In the genomic region with DNA sequence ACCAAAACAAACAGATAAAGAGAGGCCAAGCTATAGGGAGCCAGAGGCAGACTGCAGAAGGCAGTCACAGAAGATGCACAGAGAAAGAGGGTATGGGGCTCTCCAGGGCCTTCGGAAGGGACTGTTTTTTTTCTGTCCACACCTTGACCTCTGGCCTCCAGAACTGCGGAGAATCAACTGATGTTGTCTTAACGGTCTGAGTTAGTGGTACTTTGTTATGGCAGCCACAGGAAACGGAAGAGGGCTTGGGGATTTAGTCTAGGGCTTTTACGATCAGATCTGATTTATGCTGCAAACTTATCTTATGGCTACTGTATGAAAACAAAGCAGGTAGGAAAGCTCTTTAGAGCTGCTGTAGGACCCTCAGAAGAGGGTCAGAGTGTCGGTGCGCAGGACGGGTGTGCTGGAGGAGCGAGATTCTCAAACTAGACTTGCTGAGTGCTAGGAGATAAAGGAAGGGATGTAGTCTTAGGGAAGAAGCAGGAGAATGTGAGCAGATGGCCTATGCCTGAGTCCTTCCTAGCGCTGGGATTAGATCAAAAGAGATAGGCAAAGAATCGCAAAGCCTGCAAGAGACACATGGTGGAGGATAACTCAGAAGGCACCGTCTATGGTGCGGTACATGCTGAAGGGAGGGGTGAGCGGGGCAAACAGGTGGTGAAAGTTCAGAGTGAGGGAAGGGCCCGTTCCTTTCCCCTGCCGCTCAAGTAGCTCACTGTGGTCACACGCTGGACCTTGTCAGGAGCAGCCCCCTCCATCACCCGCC, we compare ENCODE assay signal across 12 mouse cellular contexts. TPM values are rescaled to one million over a fixed set of nuclear protein-coding genes. Genes with fewer than 3 reads are reported as not detected.
DNase-seq lines count a peak whose midpoint lies in the region; ATAC-seq and TF ChIP-seq lines count a peak whose summit lies in the region.
"Had no signal": no experiment of that assay in that cellular context is flagged by ENCODE, and none has a peak within 500 bp of the region (broad histone marks: within the 10 kb centered on the region; RNA-seq: fewer than 3 reads in every experiment).

No protein-coding gene starts in this region.

- H3K4me2 ChIP-seq in kidney, embryonic 16.5 days (replicated peaks; ENCODE audit: low read depth, low read length), result peak overlapping the region; percentile 37
- H3K4me2 ChIP-seq in limb, embryonic 13.5 days (replicated peaks), result peak overlapping the region; percentile 41

- H3K4me1 ChIP-seq in kidney, embryonic 16.5 days (ENCODE audit: insufficient read depth, low read length), result peaks cover 46% of the 10 kb centered on the region
- H3K4me1 ChIP-seq in ES-Bruce4 (ENCODE audit: control insufficient read depth, insufficient read depth, low read length), result peaks cover 8% of the 10 kb centered on the region
- H3K4me1 ChIP-seq in limb, embryonic 13.5 days, result peaks cover 48% of the 10 kb centered on the region

- TF ChIP-seq EP300 in ES-Bruce4 (IDR thresholded peaks at IDR 0.05; ENCODE audit: insufficient read depth, low read depth, low read length), result 0 out of 2 replicates have a peak, but pooled peaks have one; percentile 13

- TF ChIP-seq CTCF in ES-Bruce4 (IDR thresholded peaks at IDR 0.05; ENCODE audit: low read depth, low read length), result no peak

- DNase-seq in kidney, postnatal 4 days, result no peak
- peak; percentile 42 for DNase-seq in brain, adult 2 months (ENCODE audit: low read depth, low spot score)
- no peak for DNase-seq in adrenal gland, adult (ENCODE audit: inconsistent age in 2 of 2, low spot score in 1 of 2)
- DNase-seq in gastrocnemius, adult 18-20 months (ENCODE audit: low spot score), result no peak
- DNase-seq in layer of hippocampus, postnatal 10 days (ENCODE audit: low spot score in 2 of 2), result no peak
- DNase-seq: left cerebral cortex, postnatal 4 days; right cerebral cortex, postnatal 14 days had no signal

- peak overlapping the region; percentile 38 for H3K9ac ChIP-seq in kidney, embryonic 16.5 days (replicated peaks; ENCODE audit: low read length)
- peak overlapping the region; percentile 38 for H3K9ac ChIP-seq in ES-Bruce4 (ENCODE audit: low read depth, poor library complexity, severe bottlenecking)
- no peak overlapping the region for H3K9ac ChIP-seq in limb, embryonic 13.5 days

- H3K27ac ChIP-seq in kidney, embryonic 16.5 days (ENCODE audit: low read length), result peak overlapping the region; percentile 40
- peak overlapping the region; percentile 44; the same call in 1 of the 2 replicates for H3K27ac ChIP-seq in ES-Bruce4 (ENCODE audit: insufficient read depth, low read length)
- no peak overlapping the region for H3K27ac ChIP-seq in limb, embryonic 13.5 days
- H3K27ac ChIP-seq: hindbrain, postnatal 0 days had no signal

- H3K27me3 ChIP-seq in kidney, embryonic 16.5 days (ENCODE audit: insufficient read depth, low read length), result no peaks in the 10 kb centered on the region
- H3K27me3 ChIP-seq in ES-Bruce4 (ENCODE audit: control insufficient read depth, insufficient read depth, low read length, poor library complexity, severe bottlenecking), result no peaks in the 10 kb centered on the region
- H3K27me3 ChIP-seq in limb, embryonic 13.5 days, result no peaks in the 10 kb centered on the region

- no peaks in the 10 kb centered on the region for H3K9me3 ChIP-seq in kidney, embryonic 16.5 days (ENCODE audit: low read length)
- no peaks in the 10 kb centered on the region for H3K9me3 ChIP-seq in ES-Bruce4 (replicated peaks; ENCODE audit: control insufficient read depth, insufficient read depth, low read length, poor library complexity, severe bottlenecking)
- no peaks in the 10 kb centered on the region for H3K9me3 ChIP-seq in limb, embryonic 13.5 days

- no peak overlapping the region for H3K4me3 ChIP-seq in kidney, embryonic 16.5 days (ENCODE audit: low read length)
- H3K4me3 ChIP-seq in ES-Bruce4 (ENCODE audit: low read depth, low read length), result peak overlapping the region; percentile 44
- H3K4me3 ChIP-seq in limb, embryonic 13.5 days, result no peak overlapping the region

- TF ChIP-seq POLR2A in ES-Bruce4 (IDR thresholded peaks at IDR 0.05; ENCODE audit: insufficient read depth, low read length), result no peak

- peaks cover 4% of the 10 kb centered on the region; the same call in 1 of the 2 replicates for H3K36me3 ChIP-seq in kidney, embryonic 16.5 days (ENCODE audit: insufficient read depth, low read length)
- H3K36me3 ChIP-seq in ES-Bruce4 (ENCODE audit: control insufficient read depth, insufficient read depth, low read length, poor library complexity, severe bottlenecking), result no peaks in the 10 kb centered on the region
- peaks cover 8% of the 10 kb centered on the region for H3K36me3 ChIP-seq in limb, embryonic 13.5 days

- peak; percentile 41; the same call in 1 of the 2 replicates for ATAC-seq in kidney, embryonic 16.5 days (ENCODE audit: low FRiP score, low TSS enrichment)
- no peak for ATAC-seq in limb, embryonic 13.5 days (ENCODE audit: low FRiP score, low read depth)
- ATAC-seq: hindbrain, postnatal 0 days had no signal

- 15% methylated on average over 18 of the region's 18 CpGs for WGBS in kidney, embryonic 16.5 days
- WGBS in limb, embryonic 13.5 days, result 21% methylated on average over 18 of the region's 18 CpGs

RNA-seq across cellular contexts. Expression of a gene that starts 7.7 kb away (rescaled TPM):
- 12.2 and 13.2 TPM in 2 replicates for polyA plus RNA-seq in kidney, embryonic 16.5 days (2015; fragmentation: Nextera tagmentation; extraction: Ambion mirVana)
- 1.2 and 1.9 TPM in 2 replicates for polyA plus RNA-seq in ES-Bruce4 (2011; ENCODE audit: insufficient read depth, insufficient read length, low read depth, missing spikeins)
- 8.9 and 10.1 TPM in 2 replicates for polyA plus RNA-seq in limb, embryonic 13.5 days (2015; fragmentation: Nextera tagmentation; extraction: Ambion mirVana)
- 1 to 10 TPM in 1 of 2 experiments, under 1 TPM in 1; 0.87 to 1.3 TPM for total RNA-seq in gastrocnemius, adult 18-20 months (2021)
- 1 to 10 TPM; 5.2 to 5.5 TPM for total RNA-seq in layer of hippocampus, postnatal 10 days (2021)

RNA-seq across cellular contexts. Expression of a gene that starts 8.8 kb away (rescaled TPM):
- polyA plus RNA-seq in kidney, embryonic 16.5 days (2015; fragmentation: Nextera tagmentation; extraction: Ambion mirVana), result 20.6 and 23.9 TPM in 2 replicates
- polyA plus RNA-seq in ES-Bruce4 (2011; ENCODE audit: insufficient read depth, insufficient read length, low read depth, missing spikeins), result 17.8 and 19.3 TPM in 2 replicates
- 17.6 and 22.6 TPM in 2 replicates for polyA plus RNA-seq in limb, embryonic 13.5 days (2015; fragmentation: Nextera tagmentation; extraction: Ambion mirVana)
- 1 to 10 TPM; 2.8 to 4.1 TPM for total RNA-seq in gastrocnemius, adult 18-20 months (2021)
- 10 to 100 TPM in 1 of 2 experiments, 1 to 10 TPM in 1; 9.3 to 10.1 TPM for total RNA-seq in layer of hippocampus, postnatal 10 days (2021)

RNA-seq across cellular contexts. Expression of a gene that starts 10.5 kb away (rescaled TPM):
- polyA plus RNA-seq in kidney, embryonic 16.5 days (2015; fragmentation: Nextera tagmentation; extraction: Ambion mirVana), result not detected in 2 replicates
- not detected in 2 replicates for polyA plus RNA-seq in ES-Bruce4 (2011; ENCODE audit: insufficient read depth, insufficient read length, low read depth, missing spikeins)
- not detected in 2 replicates for polyA plus RNA-seq in limb, embryonic 13.5 days (2015; fragmentation: Nextera tagmentation; extraction: Ambion mirVana)
- total RNA-seq in gastrocnemius, adult 18-20 months (2021), result not detected
- not detected for total RNA-seq in layer of hippocampus, postnatal 10 days (2021)
- total RNA-seq: hindbrain, postnatal 0 days; left cerebral cortex, postnatal 4 days; megakaryocyte, adult 5-6 weeks had no signal
- polyA plus RNA-seq: hindbrain, postnatal 0 days had no signal
